Mouse (Mus musculus): Measurements from ENCODE around the gene Hivep3.
A peak's percentile ranks its signal among the peaks of the same experiment; 100 is the strongest.

Hivep3 gene

GRCm38 (mm10) chr4:119975822-119976221 lies 242.2 kb downstream of the Hivep3 start:
- DNase-seq (ENCODE audit: low read depth, low spot score): no peak

- no peak for DNase-seq (ENCODE audit: low read depth, low spot score)
These were observed 243.0 kb downstream of the Hivep3 start for GRCm38 (mm10) chr4:119976428-119977168.

GRCm38 (mm10) chr4:119977817-119978491 lies 244.4 kb downstream of the Hivep3 start:
- DNase-seq (ENCODE audit: low read depth, low spot score): no peak

GRCm38 (mm10) chr4:119979238-119979829 lies 245.8 kb downstream of the Hivep3 start:
- no peak for DNase-seq (ENCODE audit: low read depth, low spot score)

GRCm38 (mm10) chr4:119979918-119980317 lies 246.3 kb downstream of the Hivep3 start:
- no peak for DNase-seq (ENCODE audit: low read depth, low spot score)

- DNase-seq (ENCODE audit: low read depth, low spot score): no peak
These were observed 247.6 kb downstream of the Hivep3 start for GRCm38 (mm10) chr4:119981047-119981720.

- DNase-seq (ENCODE audit: low read depth, low spot score): no peak
These were observed 252.5 kb downstream of the Hivep3 start for GRCm38 (mm10) chr4:119986065-119986464.

- DNase-seq (ENCODE audit: low read depth, low spot score): no peak
These were observed 253.2 kb downstream of the Hivep3 start for GRCm38 (mm10) chr4:119986580-119987291.

GRCm38 (mm10) chr4:119987376-119988087 lies 253.9 kb downstream of the Hivep3 start:
- DNase-seq (ENCODE audit: low read depth, low spot score): no peak

GRCm38 (mm10) chr4:119989031-119989693 lies 255.6 kb downstream of the Hivep3 start:
- no peak for DNase-seq (ENCODE audit: low read depth, low spot score)

- no peak for DNase-seq (ENCODE audit: low read depth, low spot score)
These were observed 256.8 kb downstream of the Hivep3 start for GRCm38 (mm10) chr4:119990346-119990745.

GRCm38 (mm10) chr4:119990841-119991240 lies 257.3 kb downstream of the Hivep3 start:
- no peak for DNase-seq (ENCODE audit: low read depth, low spot score)

GRCm38 (mm10) chr4:119991758-119992157 lies 258.2 kb downstream of the Hivep3 start:
- DNase-seq (ENCODE audit: low read depth, low spot score): no peak

- no peak for DNase-seq (ENCODE audit: low read depth, low spot score)
These were observed 262.8 kb downstream of the Hivep3 start for GRCm38 (mm10) chr4:119996377-119996776.

GRCm38 (mm10) chr4:119997351-119997750 lies 263.8 kb downstream of the Hivep3 start:
- no peak for DNase-seq (ENCODE audit: low read depth, low spot score)

- DNase-seq (ENCODE audit: low read depth, low spot score): no peak
These were observed 265.3 kb downstream of the Hivep3 start for GRCm38 (mm10) chr4:119998911-119999310.

- DNase-seq (ENCODE audit: low read depth, low spot score): peak; percentile 41
These were observed 267.3 kb downstream of the Hivep3 start for GRCm38 (mm10) chr4:120000881-120001280.

GRCm38 (mm10) chr4:120003006-120003405 lies 269.4 kb downstream of the Hivep3 start:
- no peak for DNase-seq (ENCODE audit: low read depth, low spot score)

GRCm38 (mm10) chr4:120006046-120006445 lies 272.5 kb downstream of the Hivep3 start:
- no peak for DNase-seq (ENCODE audit: low read depth, low spot score)

- no peak for DNase-seq (ENCODE audit: low read depth, low spot score)
These were observed 274.3 kb downstream of the Hivep3 start for GRCm38 (mm10) chr4:120007889-120008288.
